Mouse (Mus musculus) granulocyte monocyte progenitor cell, adult 5-6 weeks (primary cell): ENCODE results near the gene Zfp672. TPM values are rescaled to one million over a fixed set of nuclear protein-coding genes. Genes with fewer than 3 reads are reported as not detected.
"Not testable (repeated sequence)": the region's sequence is repeated elsewhere in the genome, so short reads cannot be mapped to it uniquely, and the experiment has no call there.

ENCODE experiments used
- ATAC-seq: replicated peaks from 2 replicates; pipeline ENCODE4 v1.8.0; 2016; ENCODE audit warnings: mild to moderate bottlenecking, moderate TSS enrichment, inconsistent platforms; ENCODE audit not compliant: poor library complexity, severe bottlenecking
- total RNA-seq, 2 experiments: library from RNA; stranded (forward) in 1 of 2; stranded (reverse) in 1 of 2; fragments of 200-712, 200-1000 nt in 1 of 2; fragments of >200 nt in 1 of 2; fragmentation: Nextera tagmentation in 1 of 2; gene quantifications; 2 replicates each; pipeline ENCODE4 v1.2.3; 2014 to 2017

Gene Zfp672
- total RNA-seq, 2 experiments from 2014 or later = 19.5 to 22.6 TPM

DNA sequence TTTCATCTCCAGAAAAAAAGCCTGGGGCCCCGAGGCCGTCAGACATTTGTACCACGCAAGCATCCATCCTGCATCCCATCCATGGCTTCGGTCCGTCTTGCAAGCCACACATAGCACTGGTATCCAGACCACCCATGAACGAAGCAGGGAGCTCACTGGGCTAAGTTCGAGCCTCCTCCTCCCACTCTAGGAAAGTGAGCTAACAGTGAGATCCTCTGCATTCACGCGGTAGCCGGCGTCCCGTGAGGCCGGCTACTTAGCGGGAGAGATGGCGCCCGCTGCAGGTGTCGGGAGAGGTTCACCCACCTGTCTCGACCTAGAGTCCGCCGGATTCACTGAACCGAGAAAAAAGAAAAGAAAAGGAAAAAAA is 248 bp downstream of the Zfp672 start:
- peak; percentile 26 for ATAC-seq

DNA sequence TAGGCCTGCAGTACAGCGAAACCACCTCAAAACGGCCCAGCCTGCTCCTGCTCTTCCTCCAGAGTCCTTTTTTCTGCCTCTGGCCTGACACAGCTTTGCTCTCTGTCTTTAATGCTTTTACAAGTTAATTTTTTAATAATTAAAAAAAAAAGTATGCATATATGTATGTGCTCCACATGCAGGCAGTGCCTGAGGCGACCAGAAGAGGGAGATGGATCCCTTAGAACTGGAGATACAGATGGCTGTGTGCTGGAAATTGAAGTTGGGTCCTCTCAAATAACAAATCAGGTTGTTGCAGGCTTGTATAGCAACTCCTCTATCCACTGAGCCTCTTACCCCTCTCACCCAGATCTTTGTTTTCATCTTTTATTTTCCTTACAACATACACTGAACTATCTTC is 3.4 kb downstream of the Zfp672 start:
- ATAC-seq = no peak

DNA sequence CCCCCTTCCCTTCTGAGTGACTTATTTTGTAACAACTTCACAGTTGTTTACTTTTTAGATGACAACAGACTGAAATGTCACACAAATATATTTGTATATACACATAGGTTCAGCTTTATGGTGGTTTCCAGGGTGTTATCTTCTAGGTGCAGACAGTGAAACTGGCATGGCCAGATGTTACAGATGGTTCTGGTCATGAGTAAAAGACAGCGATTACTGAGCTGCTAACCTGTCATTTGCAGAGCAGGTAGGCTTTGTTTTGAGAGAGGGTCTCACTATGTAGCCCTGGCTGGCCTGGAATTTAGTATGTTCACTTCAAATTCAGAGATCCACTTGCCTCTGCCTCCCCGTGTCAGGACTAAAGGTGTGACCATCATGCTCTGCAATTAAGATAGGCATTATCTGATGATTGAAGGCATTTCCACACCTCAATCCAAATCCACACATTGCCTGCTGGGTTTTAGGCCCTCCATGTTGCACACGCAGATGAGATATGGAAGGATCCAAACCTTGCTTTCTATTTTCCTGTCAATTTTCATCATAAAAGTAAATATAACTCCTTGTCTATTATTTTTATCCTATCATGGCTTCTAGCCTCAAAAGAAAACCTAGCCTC is 5.4 kb downstream of the Zfp672 start:
- no peak for ATAC-seq

DNA sequence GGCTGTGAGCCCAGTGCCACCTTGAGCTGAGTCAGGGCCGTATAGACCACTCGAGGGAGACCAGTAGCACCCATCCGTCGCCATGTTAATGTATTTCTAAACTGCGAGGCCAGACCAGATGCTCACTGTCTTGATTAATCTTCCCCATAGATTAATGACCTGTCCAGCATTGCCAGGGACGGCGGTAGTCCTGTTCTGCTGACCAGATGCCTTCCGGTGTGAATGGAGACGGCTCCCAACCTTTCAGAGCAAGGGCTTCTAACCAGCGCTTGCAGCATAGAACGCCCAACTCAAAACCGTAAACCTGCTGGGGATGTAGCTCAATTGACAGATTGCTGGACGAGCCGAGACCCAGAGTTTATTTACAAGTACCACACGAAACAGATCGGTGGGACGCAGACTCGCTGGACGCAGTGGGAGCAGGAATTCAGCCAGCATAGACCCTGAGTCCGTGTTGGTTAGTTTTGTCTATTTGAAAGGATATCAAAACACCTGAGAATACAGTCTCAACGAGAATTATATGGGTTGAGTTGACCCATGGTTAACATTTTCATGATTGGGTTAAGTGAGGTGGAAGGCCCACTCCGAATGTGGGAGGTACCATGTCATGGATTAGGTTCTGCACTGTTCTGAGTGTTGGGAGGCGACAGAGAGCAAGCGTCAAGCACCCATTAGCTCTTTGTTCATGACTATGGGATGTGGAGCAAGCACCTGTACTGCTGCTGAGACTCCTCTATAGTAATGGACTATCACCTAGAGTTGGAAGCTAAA is 6.4 kb downstream of the Zfp672 start:
- ATAC-seq = no peak

DNA sequence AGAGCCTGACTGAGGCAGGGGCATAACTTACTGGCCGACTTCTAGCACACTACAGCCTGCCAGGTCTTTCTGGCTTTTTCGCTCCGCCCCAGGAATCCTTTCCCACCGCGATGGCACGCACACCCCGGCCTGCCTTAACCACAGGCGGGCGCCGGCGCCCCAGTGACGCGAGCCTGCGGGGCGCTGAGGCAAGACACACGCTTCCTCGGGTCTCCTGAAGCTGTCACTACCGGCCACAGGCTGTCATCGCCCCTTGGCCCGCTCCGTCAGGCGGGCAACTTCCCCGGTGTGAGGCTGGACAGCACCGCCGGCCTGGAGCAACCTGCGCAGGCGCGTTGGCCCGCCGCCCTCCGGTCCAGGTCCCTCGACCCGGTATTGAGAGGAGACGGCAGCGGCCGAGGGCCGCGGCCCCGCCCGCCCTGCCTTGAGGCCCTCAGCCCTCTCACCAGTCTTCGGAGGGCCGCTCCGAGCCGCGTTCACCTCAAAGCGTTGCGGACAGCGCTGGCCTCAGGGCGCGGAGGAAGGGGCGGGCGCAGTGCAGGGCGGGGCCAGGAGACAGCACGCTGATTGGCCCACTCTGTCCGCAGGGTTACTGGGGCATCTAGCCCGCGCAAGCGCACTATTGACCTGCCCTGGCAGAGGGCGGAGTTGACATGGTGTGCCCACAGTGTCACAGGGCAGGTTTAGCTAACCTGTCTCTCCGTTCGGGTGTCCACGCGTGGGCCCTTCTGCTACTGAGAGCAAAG is 7.1 kb downstream of the Zfp672 start:
- peak; percentile 88 for ATAC-seq

DNA sequence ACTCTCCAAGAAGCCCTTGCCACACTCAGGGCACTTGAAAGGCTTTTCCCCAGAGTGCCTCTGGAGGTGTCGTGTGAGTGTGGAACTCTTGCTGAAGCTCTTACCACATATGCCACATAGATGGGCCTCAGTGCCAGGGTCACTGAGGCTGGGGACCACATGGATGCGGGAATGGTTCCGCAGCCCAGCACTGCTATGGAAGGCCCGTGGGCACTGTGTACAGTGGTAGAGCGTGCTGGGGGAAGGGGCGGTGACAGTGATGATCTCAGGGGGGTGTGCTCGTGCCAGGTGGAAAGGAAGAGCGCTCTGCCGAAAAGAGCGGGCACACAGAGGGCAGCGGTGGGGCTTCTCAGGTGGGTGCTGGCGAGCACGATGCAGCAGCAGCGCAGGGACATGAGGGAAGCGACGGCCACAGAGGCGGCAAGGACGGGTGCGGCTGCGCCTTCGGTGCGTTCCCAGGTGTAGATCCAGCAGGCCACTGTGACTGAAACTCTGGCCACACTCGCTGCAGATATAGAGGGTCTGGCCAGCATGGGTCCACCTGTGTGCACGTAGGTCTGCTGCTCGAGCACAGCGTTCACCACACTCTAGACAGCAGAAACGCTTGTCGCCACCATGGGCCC is 13.3 kb downstream of the Zfp672 start:
- no peak for ATAC-seq

DNA sequence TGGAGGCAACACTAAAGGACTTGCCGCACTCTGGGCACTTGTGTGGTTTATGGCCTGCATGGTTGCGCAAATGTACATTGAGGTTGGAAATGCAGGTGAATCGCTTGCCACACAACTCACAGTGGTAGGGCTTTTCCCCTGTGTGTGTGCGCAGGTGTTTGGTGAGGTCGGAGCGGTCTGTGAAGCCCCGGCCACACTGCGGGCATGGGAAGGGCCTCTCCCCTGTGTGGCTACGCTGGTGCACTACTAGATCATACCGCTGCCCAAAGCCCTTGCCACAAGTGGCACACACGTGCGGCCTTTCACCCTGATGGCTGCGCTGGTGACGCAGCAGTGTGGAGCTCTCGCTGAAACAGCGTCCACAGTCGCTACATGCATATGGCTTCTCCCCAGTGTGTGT is 13.8 kb downstream of the Zfp672 start:
- no peak for ATAC-seq

DNA sequence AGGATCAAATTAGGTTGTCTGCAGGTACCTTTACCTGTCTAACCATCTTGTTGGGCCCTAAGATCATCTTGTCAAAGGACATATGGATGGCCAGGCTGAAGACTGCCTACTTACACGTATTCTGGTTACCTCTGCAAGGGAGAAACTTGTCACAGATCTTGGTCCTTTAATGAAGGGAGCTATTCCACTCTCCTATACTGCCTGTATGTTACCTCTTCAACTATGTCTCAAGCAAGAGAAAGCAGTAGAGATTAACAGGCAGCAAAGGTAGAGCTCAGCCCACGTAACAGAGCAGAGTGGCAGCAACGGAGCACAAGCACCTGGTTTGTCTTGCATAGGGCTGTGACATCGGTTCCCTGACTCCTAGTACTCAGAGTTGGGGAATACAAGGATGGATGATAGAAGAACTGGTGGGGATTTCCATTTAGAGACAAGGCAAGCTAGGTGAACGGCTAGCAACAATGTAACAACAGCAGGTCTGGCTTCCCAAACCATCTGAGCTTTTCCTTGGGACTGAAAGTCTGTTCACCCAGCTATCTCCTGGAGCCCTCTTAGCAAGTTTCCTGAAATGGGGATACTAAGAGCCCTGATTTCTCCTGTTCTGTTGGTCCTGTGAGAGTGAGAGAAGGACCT is 14.5 kb downstream of the Zfp672 start:
- ATAC-seq = no peak

DNA sequence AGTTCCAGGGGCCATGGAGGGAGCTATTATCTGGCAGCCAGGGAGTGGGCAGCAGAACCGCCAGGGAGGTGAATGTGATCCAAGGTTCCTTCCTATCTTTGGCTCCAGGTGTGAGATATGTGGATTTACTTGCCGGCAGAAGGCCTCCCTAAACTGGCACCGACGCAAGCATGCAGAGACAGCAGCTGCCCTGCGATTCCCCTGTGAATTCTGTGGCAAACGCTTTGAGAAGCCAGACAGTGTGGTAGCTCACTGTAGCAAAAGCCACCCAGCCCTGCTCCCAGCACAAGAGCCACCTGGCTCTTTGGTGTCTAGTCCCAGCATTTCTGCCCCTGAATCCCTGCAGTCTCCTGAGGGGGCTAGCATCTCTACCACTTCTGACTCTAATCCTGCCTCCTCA is 16.1 kb downstream of the Zfp672 start:
- ATAC-seq = no peak

DNA sequence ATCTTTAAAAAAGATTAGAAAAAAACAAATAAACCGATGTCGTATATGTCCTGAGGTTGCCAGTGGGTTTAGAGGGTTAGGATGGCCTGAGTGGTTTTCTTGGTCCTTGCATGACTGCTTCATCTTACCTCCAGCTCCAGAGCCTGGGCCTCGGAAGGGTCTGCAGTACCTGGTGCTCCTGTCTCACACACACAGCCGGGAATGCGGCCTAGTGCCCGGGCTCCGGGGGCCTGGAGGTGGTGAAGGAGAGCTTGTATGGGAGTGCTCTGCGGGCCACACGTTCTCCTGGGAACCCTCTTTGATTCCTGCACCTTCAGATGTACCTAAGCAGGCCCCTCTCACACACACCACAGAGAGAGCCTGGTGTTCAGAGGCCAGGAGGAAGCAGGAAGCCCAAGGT is 21.5 kb downstream of the Zfp672 start:
- no peak for ATAC-seq

DNA sequence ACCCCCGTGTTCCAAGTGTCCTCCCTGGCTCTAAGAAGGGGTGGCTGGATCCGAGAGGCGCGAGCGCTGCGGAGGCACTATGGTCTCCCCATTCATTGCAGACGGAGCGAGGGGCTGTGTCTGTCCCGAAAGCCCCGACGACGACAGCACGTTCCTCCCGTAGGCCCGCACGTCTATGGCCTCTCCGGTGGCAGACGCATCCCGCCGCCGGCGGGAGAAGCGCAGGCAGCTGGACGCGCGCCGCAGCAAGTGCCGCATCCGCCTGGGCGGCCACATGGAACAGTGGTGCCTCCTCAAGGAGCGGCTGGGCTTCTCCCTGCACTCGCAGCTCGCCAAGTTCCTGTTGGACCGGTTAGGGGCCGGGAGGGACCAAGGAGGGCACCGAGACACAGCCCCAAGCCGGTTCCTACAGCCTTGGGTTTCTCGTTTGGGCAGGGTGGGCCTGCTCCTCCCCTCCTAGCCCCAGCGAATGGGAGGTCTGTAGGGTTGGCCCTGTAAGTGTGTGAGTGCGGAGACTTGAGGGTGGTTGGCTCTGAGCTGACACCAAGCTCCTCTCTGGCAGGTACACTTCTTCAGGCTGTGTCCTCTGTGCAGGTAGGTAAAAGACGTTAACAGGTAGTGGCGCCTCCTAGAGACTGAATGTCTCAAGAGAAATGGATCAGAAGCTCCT is 22.6 kb downstream of the Zfp672 start:
- peak; percentile 51 for ATAC-seq

DNA sequence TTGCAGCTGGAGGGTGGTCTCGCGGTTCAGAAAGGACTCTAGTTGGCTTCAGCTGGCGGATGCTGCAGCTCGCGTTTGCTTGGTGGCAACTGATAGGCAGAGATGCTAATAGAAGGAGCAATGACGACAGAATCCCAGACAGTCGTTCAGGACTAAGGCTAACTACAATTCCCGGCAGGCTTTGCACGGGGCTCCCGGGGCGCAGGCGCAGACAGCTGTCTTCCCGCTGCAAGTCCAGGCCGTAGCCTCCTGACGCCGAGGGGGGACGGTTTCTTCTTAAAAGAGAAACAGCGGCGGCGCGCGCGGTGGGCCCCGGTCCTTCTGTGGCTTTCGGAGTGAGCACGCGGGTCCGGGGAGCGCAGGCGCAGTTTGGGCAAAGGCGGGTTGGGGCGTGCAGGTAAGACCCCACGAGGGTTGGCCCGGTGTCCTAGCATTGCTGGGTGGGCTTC is 23.3 kb downstream of the Zfp672 start, which contains the start of gene Zfp692:
Gene Zfp692, plus strand, starts transcription at position 210 of the 449 bp plus-strand sequence.
- peak; percentile 67 for ATAC-seq

DNA sequence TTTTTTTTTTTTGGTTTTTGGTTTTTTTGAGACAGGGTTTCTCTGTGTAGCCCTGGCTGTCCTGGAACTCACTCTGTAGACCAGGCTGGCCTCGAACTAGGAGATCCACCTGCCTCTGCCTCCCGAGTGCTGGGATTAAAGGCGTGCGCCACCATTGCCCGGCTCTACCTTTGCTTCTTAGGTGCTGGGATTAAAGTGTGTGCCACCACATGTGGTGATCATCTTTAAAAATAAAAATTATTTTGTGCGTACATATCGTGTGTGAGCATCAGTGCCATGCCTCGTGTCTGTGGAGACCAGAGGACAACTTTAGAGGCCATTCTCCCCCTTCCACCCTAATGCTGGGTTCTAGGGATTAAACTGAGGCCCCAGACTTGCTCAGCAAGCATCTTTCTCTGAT is 24.8 kb downstream of the Zfp672 start:
- ATAC-seq = not testable (repeated sequence)

DNA sequence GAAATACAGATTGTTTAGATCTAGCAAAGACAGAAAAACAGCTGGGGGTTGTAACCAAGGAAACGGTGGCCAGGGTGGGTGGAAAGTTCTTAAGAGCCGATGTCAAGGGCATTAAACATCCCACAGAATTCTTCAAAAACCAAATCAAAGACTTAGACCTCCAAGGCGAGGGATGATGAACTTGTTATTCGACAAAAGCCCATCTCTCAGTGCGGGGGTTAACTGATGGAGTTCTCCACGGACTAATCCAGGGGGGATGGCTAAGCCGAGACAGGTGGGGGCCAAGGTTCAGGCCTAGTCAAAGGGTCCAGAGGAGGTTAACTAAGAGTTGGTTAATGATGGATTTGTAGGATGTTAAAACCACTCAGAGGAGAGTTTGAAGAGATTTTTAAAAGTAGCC is 26.5 kb downstream of the Zfp672 start:
- ATAC-seq = no peak

DNA sequence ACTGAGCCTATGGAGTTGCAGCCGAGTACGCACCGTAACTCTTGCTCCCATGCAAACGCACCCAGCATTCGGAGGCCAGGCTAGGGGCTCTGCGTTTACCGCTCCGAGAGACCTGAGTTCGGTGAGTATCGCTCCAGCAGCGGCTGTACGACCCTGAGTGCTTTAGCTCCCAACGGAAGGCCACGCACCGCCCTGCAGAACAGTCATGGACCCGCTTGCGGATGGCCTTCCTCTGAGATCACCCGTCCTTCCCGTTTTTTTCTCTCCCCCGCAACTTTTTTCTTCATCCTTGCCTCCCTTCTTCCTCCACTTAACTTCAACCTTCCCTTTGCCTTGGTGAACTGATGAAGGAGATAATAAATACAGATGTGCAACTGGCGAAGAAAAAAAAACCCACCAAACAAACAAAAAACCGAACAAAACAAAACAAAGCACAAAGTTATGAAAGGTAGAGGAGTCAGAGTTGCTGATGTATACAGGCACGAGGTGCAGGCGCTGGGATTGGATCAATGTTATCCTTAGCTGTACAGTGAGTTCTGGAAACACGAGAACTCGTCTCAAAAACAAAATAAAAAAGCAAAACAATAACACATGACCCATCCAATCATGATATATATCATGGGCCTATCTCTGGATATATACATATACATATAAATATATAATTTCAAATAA is 27.2 kb downstream of the Zfp672 start:
- ATAC-seq = peak; percentile 13

DNA sequence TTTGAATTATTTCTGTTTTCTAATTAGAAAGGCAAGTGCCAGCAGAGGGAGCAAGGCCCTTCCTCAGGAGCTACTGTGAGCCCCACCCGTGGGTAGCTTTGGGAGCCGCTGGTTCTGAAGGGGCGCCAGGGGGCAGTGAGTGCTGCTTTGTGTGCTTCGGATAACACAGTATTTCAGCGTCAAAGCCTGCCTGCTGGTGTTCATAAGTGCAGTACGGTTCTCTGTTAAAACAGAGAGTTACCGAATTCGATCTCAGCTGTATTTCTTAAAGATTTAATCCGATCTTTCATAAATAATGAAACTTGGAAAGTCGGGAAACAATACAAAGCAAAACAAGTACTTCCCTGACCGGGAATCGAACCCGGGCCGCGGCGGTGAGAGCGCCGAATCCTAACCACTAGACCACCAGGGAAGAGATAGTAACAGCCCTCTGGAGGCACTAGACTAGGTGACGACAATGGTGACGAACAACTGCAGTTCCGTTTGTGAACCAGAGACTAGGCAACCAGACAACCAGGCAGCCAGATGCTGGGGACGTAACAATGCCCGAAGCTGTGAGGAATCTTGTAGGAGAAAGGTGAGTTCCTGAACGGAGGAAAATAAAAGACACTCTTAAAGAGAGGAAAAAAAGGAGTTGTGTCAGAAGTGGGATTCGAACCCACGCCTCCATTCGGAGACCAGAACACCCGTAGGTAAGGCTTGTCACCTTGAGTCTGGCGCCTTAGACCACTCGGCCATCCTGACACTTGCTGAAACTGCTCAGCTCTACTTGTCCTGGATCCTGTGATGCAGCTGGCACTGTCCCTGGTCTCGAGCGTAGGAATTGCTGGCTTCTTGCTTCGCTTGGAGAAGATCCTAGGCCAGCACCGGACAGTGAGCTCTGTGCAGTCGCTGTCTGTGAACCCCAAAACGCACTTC is 28.0 kb downstream of the Zfp672 start:
- peak; percentile 81 for ATAC-seq

DNA sequence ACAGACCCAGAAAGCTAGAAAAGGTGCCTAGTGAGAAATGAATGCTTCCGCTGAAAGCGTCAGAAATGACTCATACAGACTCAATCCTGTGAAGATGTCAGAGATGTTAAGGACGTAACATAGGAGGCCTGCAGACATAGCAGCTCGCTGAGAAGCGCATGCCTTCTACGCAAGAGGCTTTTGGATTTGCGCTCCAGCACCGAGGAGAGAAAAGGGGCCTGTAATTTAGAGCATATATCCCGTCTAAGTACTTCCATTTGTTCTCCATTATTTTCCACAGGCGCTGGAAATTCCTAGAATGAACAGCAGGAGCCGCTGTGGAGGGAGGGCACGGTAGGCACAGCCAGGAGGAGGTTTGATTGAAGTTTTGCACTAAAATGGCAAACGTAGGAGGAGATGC is 29.1 kb downstream of the Zfp672 start:
- peak; percentile 43 for ATAC-seq

DNA sequence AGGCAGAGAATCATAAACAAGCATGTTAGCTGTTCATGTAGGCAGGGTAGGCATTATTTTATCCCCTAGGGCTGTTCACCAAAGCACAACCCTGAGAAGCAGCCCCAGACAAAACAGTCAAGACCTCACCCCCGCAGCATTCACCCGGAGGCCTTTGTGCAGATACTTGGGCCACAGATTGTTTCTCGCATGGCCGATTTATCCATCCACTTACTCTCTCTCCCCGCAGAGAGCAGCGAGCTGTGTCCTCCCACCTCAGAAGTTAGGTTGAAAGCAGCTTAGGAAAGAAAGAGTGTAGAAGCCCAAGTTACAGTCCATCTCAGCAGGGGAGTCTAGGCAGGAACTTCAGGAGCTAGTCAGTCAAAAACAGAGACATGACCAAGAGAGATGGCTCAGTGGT is 32.7 kb downstream of the Zfp672 start:
- no peak for ATAC-seq
